Mouse (Mus musculus): ENCODE measurements around the gene Mmp9. TPM values are rescaled to one million over a fixed set of nuclear protein-coding genes. Genes with fewer than 3 reads are reported as not detected.

Gene Mmp9
- total and polyA plus RNA-seq, 2 experiments from 2014 or later = 7.1 to 8.8 TPM

GRCm38 (mm10) chr2:164939106-164939505 lies 1.5 kb upstream of the Mmp9 start:
- no peaks in the 10 kb centered on the region for H3K36me3 ChIP-seq (ENCODE audit: insufficient read depth, low read length)
- H3K9me3 ChIP-seq (ENCODE audit: low read length) = no peaks in the 10 kb centered on the region
- peak overlapping the region; percentile 34 for H3K4me3 ChIP-seq (ENCODE audit: low read length)
- ATAC-seq (peak; percentile 65; the same call in 1 of the 2 replicates), DNase-seq (ENCODE audit: low spot score) (peak; percentile 59)
- H3K9ac ChIP-seq (replicated peaks; ENCODE audit: low read length) = peak overlapping the region; percentile 45
- no peak for TF ChIP-seq CTCF (IDR thresholded peaks at IDR 0.05; ENCODE audit: low read depth)
- peak overlapping the region; percentile 57 for H3K4me2 ChIP-seq (ENCODE audit: low read depth, low read length)
- under 1% methylated on average over 11 of the region's 11 CpGs for WGBS
- no peaks in the 10 kb centered on the region for H3K27me3 ChIP-seq (ENCODE audit: insufficient read depth, low read length)
- peak overlapping the region; percentile 80 for H3K27ac ChIP-seq
- peaks cover 7% of the 10 kb centered on the region for H3K4me1 ChIP-seq (ENCODE audit: insufficient read depth, low read length)

DNA sequence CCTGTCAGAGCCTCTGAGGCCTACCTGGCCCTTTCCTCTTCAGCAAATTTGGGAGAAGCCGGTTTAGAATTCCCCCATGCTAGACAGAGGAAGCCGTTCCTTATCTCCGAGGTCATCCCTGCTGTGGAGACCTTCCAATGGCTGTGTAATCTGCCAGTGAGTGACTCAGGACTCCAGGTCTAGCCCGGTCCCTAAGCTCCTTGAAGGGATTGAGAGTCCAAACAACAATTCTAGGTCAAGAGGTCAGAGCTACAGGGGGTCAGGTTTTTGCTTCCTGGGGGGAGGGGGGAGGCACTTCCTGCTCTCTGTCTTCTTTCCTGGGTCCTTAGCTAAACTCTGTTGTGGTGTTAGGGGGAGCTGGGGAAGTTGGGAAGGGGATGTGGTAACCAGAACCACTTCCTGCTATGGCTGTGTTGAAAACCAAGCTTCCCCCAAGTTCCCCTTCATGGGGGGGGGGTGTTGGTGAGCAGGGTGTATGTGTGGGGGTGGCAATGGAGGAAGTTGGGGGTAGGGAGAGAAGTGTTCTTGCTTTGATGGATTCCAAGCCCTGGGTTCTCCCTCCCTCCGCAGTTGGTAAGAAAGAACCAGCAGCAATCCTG lies 2.2 kb downstream of the Mmp9 start:
- Histone ChIP-seq H3K4me3 (ENCODE audit: low read length) (no peak overlapping the region), H3K4me2 (ENCODE audit: low read depth, low read length) (no peak overlapping the region), H3K27ac (no peak overlapping the region), H3K9me3 (ENCODE audit: low read length) (no peaks in the 10 kb centered on the region), H3K4me1 (ENCODE audit: insufficient read depth, low read length) (peaks cover 7% of the 10 kb centered on the region), H3K27me3 (ENCODE audit: insufficient read depth, low read length) (peaks cover 3% of the 10 kb centered on the region; the same call in 1 of the 2 replicates), H3K9ac (replicated peaks; ENCODE audit: low read length) (no peak overlapping the region), H3K36me3 (ENCODE audit: insufficient read depth, low read length) (no peaks in the 10 kb centered on the region)
- ATAC-seq (no peak), DNase-seq (ENCODE audit: low spot score) (no peak)
- WGBS = 23% methylated on average over 5 of the region's 5 CpGs
- no peak for TF ChIP-seq CTCF (IDR thresholded peaks at IDR 0.05; ENCODE audit: low read depth)

- Histone ChIP-seq H3K27me3 (ENCODE audit: insufficient read depth, low read length) (peaks cover 24% of the 10 kb centered on the region), H3K9me3 (ENCODE audit: low read length) (no peaks in the 10 kb centered on the region), H3K4me2 (ENCODE audit: low read depth, low read length) (no peak overlapping the region), H3K4me1 (ENCODE audit: insufficient read depth, low read length) (no peaks in the 10 kb centered on the region), H3K27ac (no peak overlapping the region), H3K36me3 (ENCODE audit: insufficient read depth, low read length) (no peaks in the 10 kb centered on the region), H3K9ac (replicated peaks; ENCODE audit: low read length) (no peak overlapping the region), H3K4me3 (ENCODE audit: low read length) (no peak overlapping the region)
- 35% methylated on average over 4 of the region's 4 CpGs for WGBS
- TF ChIP-seq CTCF (IDR thresholded peaks at IDR 0.05; ENCODE audit: low read depth) = no peak
- ATAC-seq (no peak), DNase-seq (ENCODE audit: low spot score) (no peak)
Observed at GRCm38 (mm10) chr2:164947506-164947905, 6.9 kb downstream of the Mmp9 start.

DNA sequence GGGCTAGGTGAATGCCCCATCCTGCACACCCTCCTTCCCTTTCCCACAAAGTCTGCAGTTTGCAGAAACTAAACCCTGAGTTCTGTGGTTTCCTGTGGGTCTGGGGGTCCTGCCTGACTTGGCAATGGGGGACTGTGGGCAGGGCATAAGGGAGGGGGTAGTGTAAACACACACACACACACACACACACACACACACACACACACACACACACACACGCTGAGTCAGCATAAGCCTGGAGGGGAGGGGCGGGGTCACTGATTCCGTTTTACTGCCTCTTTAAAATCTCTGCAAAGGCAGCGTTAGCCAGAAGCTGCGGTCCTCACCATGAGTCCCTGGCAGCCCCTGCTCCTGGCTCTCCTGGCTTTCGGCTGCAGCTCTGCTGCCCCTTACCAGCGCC lies 7.3 kb downstream of the Mmp9 start:
- ATAC-seq (no peak), DNase-seq (ENCODE audit: low spot score) (no peak)
- H3K36me3 ChIP-seq (ENCODE audit: insufficient read depth, low read length) = no peaks in the 10 kb centered on the region
- 13% methylated on average over 7 of the region's 7 CpGs for WGBS
- H3K27ac ChIP-seq = no peak overlapping the region
- H3K4me3 ChIP-seq (ENCODE audit: low read length) = no peak overlapping the region
- no peak overlapping the region for H3K4me2 ChIP-seq (ENCODE audit: low read depth, low read length)
- H3K4me1 ChIP-seq (ENCODE audit: insufficient read depth, low read length) = no peaks in the 10 kb centered on the region
- H3K27me3 ChIP-seq (ENCODE audit: insufficient read depth, low read length) = peaks cover 24% of the 10 kb centered on the region
- H3K9me3 ChIP-seq (ENCODE audit: low read length) = no peaks in the 10 kb centered on the region
- H3K9ac ChIP-seq (replicated peaks; ENCODE audit: low read length) = no peak overlapping the region
- TF ChIP-seq CTCF (IDR thresholded peaks at IDR 0.05; ENCODE audit: low read depth) = no peak

DNA sequence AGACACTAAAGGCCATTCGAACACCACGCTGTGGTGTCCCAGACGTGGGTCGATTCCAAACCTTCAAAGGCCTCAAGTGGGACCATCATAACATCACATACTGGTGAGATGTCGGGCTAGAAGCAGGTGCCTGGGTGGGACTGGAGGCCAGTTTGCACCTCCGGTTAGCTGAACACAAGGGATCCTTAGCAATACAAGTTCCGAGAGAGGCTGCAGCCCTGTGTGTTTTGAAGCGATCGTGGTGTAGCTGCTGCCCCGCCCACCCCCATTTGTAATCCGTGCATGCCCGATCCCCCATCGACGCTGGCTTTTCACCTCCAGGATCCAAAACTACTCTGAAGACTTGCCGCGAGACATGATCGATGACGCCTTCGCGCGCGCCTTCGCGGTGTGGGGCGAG lies 8.4 kb downstream of the Mmp9 start:
- no peak for ATAC-seq
- WGBS = 7% methylated on average over 25 of the region's 25 CpGs
- Histone ChIP-seq H3K36me3 (ENCODE audit: insufficient read depth, low read length) (no peaks in the 10 kb centered on the region), H3K27me3 (ENCODE audit: insufficient read depth, low read length) (peaks cover 24% of the 10 kb centered on the region), H3K4me2 (ENCODE audit: low read depth, low read length) (0 out of 2 replicates have a peak overlapping the region, but pooled peaks have one; percentile 19), H3K9me3 (ENCODE audit: low read length) (no peaks in the 10 kb centered on the region), H3K27ac (no peak overlapping the region), H3K4me3 (ENCODE audit: low read length) (peak overlapping the region; percentile 7; the same call in 1 of the 2 replicates), H3K4me1 (ENCODE audit: insufficient read depth, low read length) (no peaks in the 10 kb centered on the region), H3K9ac (replicated peaks; ENCODE audit: low read length) (no peak overlapping the region)
- DNase-seq (ENCODE audit: low spot score) = no peak
- no peak for TF ChIP-seq CTCF (IDR thresholded peaks at IDR 0.05; ENCODE audit: low read depth)

GRCm38 (mm10) chr2:164950501-164950900 lies 9.9 kb downstream of the Mmp9 start:
- WGBS = 29% methylated on average over 13 of the region's 13 CpGs

GRCm38 (mm10) chr2:164951745-164952144 lies 11.2 kb downstream of the Mmp9 start:
- ATAC-seq (no peak), DNase-seq (ENCODE audit: low spot score) (no peak)
- Histone ChIP-seq H3K4me1 (ENCODE audit: insufficient read depth, low read length) (no peaks in the 10 kb centered on the region), H3K9ac (replicated peaks; ENCODE audit: low read length) (no peak overlapping the region), H3K27me3 (ENCODE audit: insufficient read depth, low read length) (peaks cover 24% of the 10 kb centered on the region), H3K36me3 (ENCODE audit: insufficient read depth, low read length) (no peaks in the 10 kb centered on the region), H3K4me3 (ENCODE audit: low read length) (no peak overlapping the region), H3K4me2 (ENCODE audit: low read depth, low read length) (no peak overlapping the region), H3K27ac (no peak overlapping the region), H3K9me3 (ENCODE audit: low read length) (no peaks in the 10 kb centered on the region)
- WGBS = 79% methylated on average over 4 of the region's 4 CpGs
- peak; percentile 53 for TF ChIP-seq CTCF (IDR thresholded peaks at IDR 0.05; ENCODE audit: low read depth)

More at GRCm38 (mm10) chr2:164950501-164950900, 9.9 kb downstream of the Mmp9 start:
- Histone ChIP-seq H3K9ac (replicated peaks; ENCODE audit: low read length) (no peak overlapping the region), H3K9me3 (ENCODE audit: low read length) (no peaks in the 10 kb centered on the region), H3K36me3 (ENCODE audit: insufficient read depth, low read length) (no peaks in the 10 kb centered on the region), H3K4me2 (ENCODE audit: low read depth, low read length) (no peak overlapping the region), H3K27ac (no peak overlapping the region), H3K4me3 (ENCODE audit: low read length) (no peak overlapping the region), H3K4me1 (ENCODE audit: insufficient read depth, low read length) (no peaks in the 10 kb centered on the region), H3K27me3 (ENCODE audit: insufficient read depth, low read length) (peaks cover 24% of the 10 kb centered on the region)
- ATAC-seq (no peak), DNase-seq (ENCODE audit: low spot score) (peak; percentile 38)
- TF ChIP-seq CTCF (IDR thresholded peaks at IDR 0.05; ENCODE audit: low read depth) = peak; percentile 64

All from hindbrain, postnatal 0 days (tissue).